Comparison of ENCODE assay signal across 13 mouse cellular contexts in the genomic region with DNA sequence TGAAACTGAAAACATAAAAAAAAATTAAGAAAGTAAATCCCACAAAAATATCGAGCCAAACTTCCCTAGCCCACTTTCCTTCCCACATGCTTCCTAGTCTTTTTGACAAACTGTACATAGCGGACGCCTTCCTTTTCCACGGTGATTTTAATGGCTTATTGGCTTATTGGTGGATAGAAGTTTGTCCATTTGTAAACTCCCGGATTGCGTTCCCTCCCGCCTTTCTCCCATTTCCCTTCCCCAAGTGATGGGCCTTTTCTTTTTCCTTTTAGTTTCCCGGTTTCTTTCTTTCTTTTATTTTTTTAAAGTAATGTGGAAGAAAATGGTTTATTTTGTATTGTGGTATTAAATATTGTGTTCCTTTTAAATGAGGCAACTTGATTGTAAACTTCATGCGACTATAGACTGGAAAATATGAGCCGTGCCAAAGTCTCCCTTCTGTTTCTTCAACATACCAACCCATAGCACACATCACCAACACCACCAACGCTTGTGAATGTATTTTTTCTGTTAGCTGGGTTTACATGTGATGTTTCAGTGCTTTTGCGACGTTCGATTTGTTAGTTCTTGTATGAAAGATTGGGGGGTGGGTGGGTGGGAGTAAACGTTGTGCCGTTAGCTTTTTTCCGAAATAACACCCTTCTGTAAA. TPM values are rescaled to one million over a fixed set of nuclear protein-coding genes. Genes with fewer than 3 reads are reported as not detected.
A peak's percentile ranks its signal among the peaks of the same experiment; 100 is the strongest.
DNase-seq lines count a peak whose midpoint lies in the region; ATAC-seq lines count a peak whose summit lies in the region.
"Had no signal": no experiment of that assay in that cellular context is flagged by ENCODE, and none has a peak within 500 bp of the region (broad histone marks: within the 10 kb centered on the region; RNA-seq: fewer than 3 reads in every experiment).

No protein-coding gene starts in this region.

- H3K4me1 ChIP-seq in embryonic facial prominence, embryonic 10.5 days, result peaks cover 44% of the 10 kb centered on the region
- H3K4me1 ChIP-seq in hindbrain, embryonic 13.5 days (replicated peaks), result peaks cover 32% of the 10 kb centered on the region
- H3K4me1 ChIP-seq in midbrain, embryonic 14.5 days (ENCODE audit: control insufficient read depth, insufficient read depth, low read length), result no peaks in the 10 kb centered on the region

- peak overlapping the region; percentile 66 for H3K4me3 ChIP-seq in embryonic facial prominence, embryonic 10.5 days
- H3K4me3 ChIP-seq in hindbrain, embryonic 13.5 days, result peak overlapping the region; percentile 58
- H3K4me3 ChIP-seq in midbrain, embryonic 14.5 days (replicated peaks; ENCODE audit: low read depth, low read length), result peak overlapping the region; percentile 52

- H3K9ac ChIP-seq in hindbrain, embryonic 13.5 days, result peak overlapping the region; percentile 87
- H3K9ac ChIP-seq in midbrain, embryonic 14.5 days (replicated peaks; ENCODE audit: low read length), result peak overlapping the region; percentile 77; the same call in 1 of the 2 replicates

- peaks cover 99% of the 10 kb centered on the region for H3K27me3 ChIP-seq in embryonic facial prominence, embryonic 10.5 days (replicated peaks; ENCODE audit: low read depth, poor library complexity, severe bottlenecking)
- H3K27me3 ChIP-seq in hindbrain, embryonic 13.5 days, result peaks cover 72% of the 10 kb centered on the region
- peaks cover 46% of the 10 kb centered on the region for H3K27me3 ChIP-seq in midbrain, embryonic 14.5 days (ENCODE audit: control insufficient read depth, insufficient read depth, low read length)

- H3K4me2 ChIP-seq in hindbrain, embryonic 13.5 days, result peak overlapping the region; percentile 56
- H3K4me2 ChIP-seq in midbrain, embryonic 14.5 days (ENCODE audit: low read length), result peak overlapping the region; percentile 56

- ATAC-seq in hindbrain, embryonic 13.5 days (ENCODE audit: low FRiP score), result no peak
- no peak for ATAC-seq in midbrain, embryonic 14.5 days (ENCODE audit: low FRiP score, low TSS enrichment)
- ATAC-seq: intestine, embryonic 16.5 days had no signal

- WGBS in embryonic facial prominence, embryonic 10.5 days, result 14% methylated on average over 17 of the region's 17 CpGs
- 9% methylated on average over 17 of the region's 17 CpGs for WGBS in hindbrain, embryonic 13.5 days
- WGBS in midbrain, embryonic 14.5 days, result 9% methylated on average over 17 of the region's 17 CpGs

- H3K27ac ChIP-seq in embryonic facial prominence, embryonic 10.5 days (replicated peaks), result no peak overlapping the region
- H3K27ac ChIP-seq in hindbrain, embryonic 13.5 days, result peak overlapping the region; percentile 73
- H3K27ac ChIP-seq in midbrain, embryonic 14.5 days (replicated peaks; ENCODE audit: low read depth, low read length), result no peak overlapping the region
- H3K27ac ChIP-seq: heart, embryonic 10.5 days had no signal

- DNase-seq in ZHBTc4 (ENCODE audit: low read depth, low spot score), result peak; percentile 7
- DNase-seq in embryonic facial prominence, embryonic 10.5 days (ENCODE audit: low spot score), result no peak
- DNase-seq in midbrain, embryonic 14.5 days, result peak; percentile 56
- no peak for DNase-seq in c-Kit-positive CD71-positive TER-119-positive erythroid progenitor cells, embryonic 14.5 days (ENCODE audit: low spot score)
- DNase-seq in layer of hippocampus, postnatal 25 days (ENCODE audit: extremely low spot score in 1 of 2, low spot score in 1 of 2), result no peak
- no peak for DNase-seq in kidney, postnatal 10 days
- DNase-seq: lung, postnatal 36 days; spleen, adult 18-20 months had no signal

- H3K36me3 ChIP-seq in embryonic facial prominence, embryonic 10.5 days (replicated peaks), result peaks cover 5% of the 10 kb centered on the region; the same call in 1 of the 2 replicates
- no peaks in the 10 kb centered on the region; the same call in 1 of the 2 replicates for H3K36me3 ChIP-seq in hindbrain, embryonic 13.5 days
- H3K36me3 ChIP-seq in midbrain, embryonic 14.5 days (ENCODE audit: control insufficient read depth, insufficient read depth, low read length), result no peaks in the 10 kb centered on the region
- H3K36me3 ChIP-seq: heart, embryonic 10.5 days had no signal

- no peaks in the 10 kb centered on the region for H3K9me3 ChIP-seq in embryonic facial prominence, embryonic 10.5 days
- H3K9me3 ChIP-seq in hindbrain, embryonic 13.5 days, result no peaks in the 10 kb centered on the region
- no peaks in the 10 kb centered on the region for H3K9me3 ChIP-seq in midbrain, embryonic 14.5 days (ENCODE audit: control insufficient read depth, low read length)
- H3K9me3 ChIP-seq: heart, embryonic 10.5 days had no signal

RNA-seq across cellular contexts. Expression of a gene that starts 4.3 kb away (rescaled TPM):
- 2.2 and 2.4 TPM in 2 replicates for polyA plus RNA-seq in embryonic facial prominence, embryonic 10.5 days (2016; fragmentation: Nextera tagmentation; extraction: Ambion mirVana)
- polyA plus RNA-seq in hindbrain, embryonic 13.5 days (2015; fragmentation: Nextera tagmentation; extraction: Ambion mirVana), result 9.3 and 13.7 TPM in 2 replicates
- 10.3 and 10.8 TPM in 2 replicates for polyA plus RNA-seq in midbrain, embryonic 14.5 days (2014; fragmentation: Nextera tagmentation; extraction: Ambion mirVana)
- 10 to 100 TPM; 14.6 to 18.1 TPM for total RNA-seq in layer of hippocampus, postnatal 25 days (2021)
- total RNA-seq: neutrophil, adult 5-6 weeks had no signal
- polyA plus RNA-seq: intestine, embryonic 16.5 days; thymus, postnatal 0 days had no signal

RNA-seq across cellular contexts. Expression of a gene that starts 10.8 kb away (rescaled TPM):
- 0.31 TPM in 1 of 2 replicates, not detected in the other for polyA plus RNA-seq in embryonic facial prominence, embryonic 10.5 days (2016; fragmentation: Nextera tagmentation; extraction: Ambion mirVana)
- 0.41 and 0.74 TPM in 2 replicates for polyA plus RNA-seq in hindbrain, embryonic 13.5 days (2015; fragmentation: Nextera tagmentation; extraction: Ambion mirVana)
- polyA plus RNA-seq in midbrain, embryonic 14.5 days (2014; fragmentation: Nextera tagmentation; extraction: Ambion mirVana), result 0.38 and 0.72 TPM in 2 replicates
- total RNA-seq in layer of hippocampus, postnatal 25 days (2021), result under 1 TPM in 1 of 2 experiments, not detected in 1; 0.23 TPM
- total RNA-seq: neutrophil, adult 5-6 weeks had no signal
- polyA plus RNA-seq: heart, embryonic 10.5 days; intestine, embryonic 16.5 days; thymus, postnatal 0 days had no signal

RNA-seq across cellular contexts. Expression of a gene that starts 14.1 kb away (rescaled TPM):
- 6.2 and 6.9 TPM in 2 replicates for polyA plus RNA-seq in embryonic facial prominence, embryonic 10.5 days (2016; fragmentation: Nextera tagmentation; extraction: Ambion mirVana)
- polyA plus RNA-seq in hindbrain, embryonic 13.5 days (2015; fragmentation: Nextera tagmentation; extraction: Ambion mirVana), result 10.9 and 13.9 TPM in 2 replicates
- polyA plus RNA-seq in midbrain, embryonic 14.5 days (2014; fragmentation: Nextera tagmentation; extraction: Ambion mirVana), result 9.9 and 14.9 TPM in 2 replicates
- 1 to 10 TPM; 3.3 to 6.2 TPM for total RNA-seq in layer of hippocampus, postnatal 25 days (2021)
- total RNA-seq: neutrophil, adult 5-6 weeks had no signal
- polyA plus RNA-seq: intestine, embryonic 16.5 days; thymus, postnatal 0 days had no signal

RNA-seq across cellular contexts. Expression of a gene that starts 28.7 kb away (rescaled TPM):
- polyA plus RNA-seq in embryonic facial prominence, embryonic 10.5 days (2016; fragmentation: Nextera tagmentation; extraction: Ambion mirVana), result 0.50 and 0.56 TPM in 2 replicates
- 1.8 and 3.0 TPM in 2 replicates for polyA plus RNA-seq in hindbrain, embryonic 13.5 days (2015; fragmentation: Nextera tagmentation; extraction: Ambion mirVana)
- polyA plus RNA-seq in midbrain, embryonic 14.5 days (2014; fragmentation: Nextera tagmentation; extraction: Ambion mirVana), result 0.70 and 0.75 TPM in 2 replicates
- under 1 TPM; 0.12 to 0.42 TPM for total RNA-seq in layer of hippocampus, postnatal 25 days (2021)
- total RNA-seq: neutrophil, adult 5-6 weeks had no signal
- polyA plus RNA-seq: heart, embryonic 10.5 days; intestine, embryonic 16.5 days; thymus, postnatal 0 days had no signal

RNA-seq across cellular contexts. Expression of a gene that starts 54.5 kb away (rescaled TPM):
- polyA plus RNA-seq in embryonic facial prominence, embryonic 10.5 days (2016; fragmentation: Nextera tagmentation; extraction: Ambion mirVana), result 29.1 and 32.8 TPM in 2 replicates
- polyA plus RNA-seq in hindbrain, embryonic 13.5 days (2015; fragmentation: Nextera tagmentation; extraction: Ambion mirVana), result 26.7 and 29.7 TPM in 2 replicates
- polyA plus RNA-seq in midbrain, embryonic 14.5 days (2014; fragmentation: Nextera tagmentation; extraction: Ambion mirVana), result 19.1 and 29.9 TPM in 2 replicates
- 10 to 100 TPM; 35.1 to 40.6 TPM for total RNA-seq in layer of hippocampus, postnatal 25 days (2021)

Comparison
In these comparisons a context has a peak if more than half of its experiments do, and no peak if none do; other contexts are left out.
1. DNase-seq: peak in ZHBTc4 (single experiment) and midbrain, embryonic 14.5 days (single experiment); none in embryonic facial prominence, embryonic 10.5 days (single experiment), c-Kit-positive CD71-positive TER-119-positive erythroid progenitor cells, embryonic 14.5 days (single experiment), layer of hippocampus, postnatal 25 days (0 of 2) and kidney, postnatal 10 days (single experiment).
2. Peak in every context shown above with its lines, with median percentiles within 50 percentile points of each other: H3K4me3 ChIP-seq.